Mouse (Mus musculus): Measurements from ENCODE around the gene Col23a1.

DNA sequence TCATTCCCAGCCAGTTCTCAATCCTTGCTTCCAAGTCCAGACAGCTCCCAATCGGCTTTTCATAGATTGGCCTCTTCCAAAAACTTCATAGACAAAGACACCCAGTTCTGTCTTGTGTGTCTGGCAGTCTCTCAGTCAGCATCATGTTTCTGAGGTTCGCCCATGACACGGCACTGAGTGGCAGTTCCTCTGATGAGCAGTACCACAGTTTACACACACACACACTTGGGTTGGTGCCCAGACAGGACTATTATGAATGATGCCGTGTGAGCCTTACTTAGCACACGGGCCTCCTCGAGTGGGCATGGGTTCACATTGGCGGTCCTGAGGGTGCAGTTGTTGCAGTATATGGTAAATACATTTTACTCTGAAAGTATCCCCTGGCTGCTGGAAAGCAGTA, 124.8 kb downstream of the Col23a1 start:
- TF ChIP-seq CTCF (IDR thresholded peaks at IDR 0.05), result no peak
- no peak for TF ChIP-seq POLR2A (IDR thresholded peaks at IDR 0.05; ENCODE audit: insufficient read depth, low read depth, low read length)
- TF ChIP-seq EP300 (IDR thresholded peaks at IDR 0.05; ENCODE audit: insufficient read depth, low read depth, low read length), result no peak

Measured in heart, adult 2 months (tissue).